Mouse (Mus musculus) heart, postnatal 0 days (tissue): ENCODE data around the gene Hist1h4i. TPM values are rescaled to one million over a fixed set of nuclear protein-coding genes. Genes with fewer than 3 reads are reported as not detected.
A peak's percentile ranks its signal among the peaks of the same experiment; 100 is the strongest.

Experiments used
- ATAC-seq: fragments of 200-750 bp; cut with Nextera tagmentation; 2 replicates; pipeline ENCODE4 v1.8.0; 2017; ENCODE audit warnings: low read depth, moderate number of reproducible peaks, moderate library complexity; ENCODE audit not compliant: insufficient read depth
- DNase-seq: peaks from one replicate; pipeline ENCODE4 v3.0.0-alpha.2; 2016; ENCODE audit warnings: low spot score
- H3K27ac ChIP-seq: fragments of 300-500 bp; sonication (generic); 2 replicates; pipeline ENCODE4 v1.5.1; 2014; ENCODE audit warnings: low read depth, mild to moderate bottlenecking
- H3K27me3 ChIP-seq: fragments of 300-500 bp; sonication (generic); 2 replicates; pipeline ENCODE4 v1.6.1; 2014; ENCODE audit warnings: low read length, mixed read lengths; ENCODE audit not compliant: control insufficient read depth, insufficient read depth
- H3K36me3 ChIP-seq: fragments of 300-500 bp; sonication (generic); replicated peaks from 2 replicates; pipeline ENCODE4 v1.6.1; 2014; ENCODE audit warnings: low read length, mixed read lengths; ENCODE audit not compliant: control insufficient read depth, insufficient read depth
- H3K4me1 ChIP-seq: fragments of 300-500 bp; sonication (generic); 2 replicates; pipeline ENCODE4 v1.6.1; 2014; ENCODE audit warnings: antibody characterized with exemption; ENCODE audit not compliant: control insufficient read depth, insufficient read depth
- H3K4me2 ChIP-seq: fragments of 300-500 bp; sonication (generic); 2 replicates; pipeline ENCODE4 v1.6.1; 2014; ENCODE audit warnings: low read depth, mild to moderate bottlenecking, low read length, moderate library complexity
- H3K4me3 ChIP-seq: fragments of 300-500 bp; sonication (generic); 2 replicates; pipeline ENCODE4 v1.5.1; 2014; ENCODE audit warnings: low read depth, low read length
- H3K9ac ChIP-seq: fragments of 300-500 bp; sonication (generic); replicated peaks from 2 replicates; pipeline ENCODE4 v1.6.1; 2014; ENCODE audit warnings: low read depth, low read length, mixed read lengths
- H3K9me3 ChIP-seq: fragments of 300-500 bp; sonication (generic); replicated peaks from 2 replicates; pipeline ENCODE4 v1.6.1; 2016; ENCODE audit warnings: low read length; ENCODE audit not compliant: control insufficient read depth
- CTCF ChIP-seq: IDR thresholded peaks from 2 replicates; pipeline ENCODE4 v1.5.1; 2016; ENCODE audit warnings: antibody characterized with exemption, control low read depth, low read depth
- EP300 ChIP-seq: IDR thresholded peaks from 2 replicates; pipeline ENCODE4 v1.6.1; 2016; ENCODE audit warnings: antibody characterized with exemption, low read depth
- WGBS: fragments of 180-500 bp; shearing (Covaris S2); extraction: QIAGEN DNeasy Blood & Tissue Kit; methylation state at CpG from one replicate; pipeline ENCODE4 v1.1.7; 2014; 5-methylcytosine and 5-hydroxymethylcytosine counted together
- polyA plus RNA-seq: library from polyadenylated mRNA; unstranded; fragments of >200 nt; fragmentation: Nextera tagmentation; extraction: Ambion mirVana; gene quantifications from 2 replicates; pipeline ENCODE4 v1.2.1, GENCODE M21; 2015
- total RNA-seq: library from RNA; depleted of rRNA; stranded (reverse); fragments of >200 nt; gene quantifications from 2 replicates; pipeline ENCODE4 v1.2.3, GENCODE M21; 2014; ENCODE audit warnings: low replicate concordance

The Hist1h4i gene
- total and polyA plus RNA-seq, 2 experiments from 2014 or later: 4.0 to 29.3 TPM

DNA sequence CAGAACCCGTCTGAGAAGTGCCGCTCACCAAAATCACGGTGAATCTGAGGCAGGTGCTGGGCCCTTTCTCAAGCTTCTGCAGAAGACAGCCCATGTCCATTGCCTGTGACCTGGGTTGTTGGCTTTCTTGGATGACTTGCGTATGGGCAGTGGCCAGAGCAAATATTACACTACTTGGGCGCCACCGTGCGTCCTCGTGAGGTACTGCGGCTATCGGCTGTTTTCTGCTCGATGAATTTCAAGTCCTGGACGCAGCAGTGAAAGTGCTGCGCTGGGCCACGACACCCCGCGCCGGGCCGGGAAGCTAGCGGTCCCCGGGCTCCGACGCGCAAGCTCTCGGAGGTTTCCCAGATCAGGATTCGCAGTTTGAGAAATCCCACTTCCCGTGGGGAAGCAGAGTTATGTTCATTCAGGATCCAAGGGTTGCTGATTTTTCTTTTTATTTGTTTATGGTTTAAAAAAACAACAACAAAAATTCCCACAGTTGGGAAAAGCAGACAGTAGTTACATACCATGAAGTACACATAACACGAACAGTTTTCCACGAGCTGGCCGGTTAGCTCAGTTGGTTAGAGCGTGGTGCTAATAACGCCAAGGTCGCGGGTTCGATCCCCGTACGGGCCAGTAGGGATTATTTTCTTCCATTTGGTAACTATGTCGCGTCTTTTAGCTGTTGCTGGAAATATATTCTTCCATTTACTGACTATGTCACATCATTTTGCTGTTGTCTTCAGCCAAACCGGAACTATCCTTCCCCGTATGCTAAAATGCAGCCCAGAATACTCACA lies 12.3 kb downstream of the Hist1h4i start:
- Histone ChIP-seq H3K4me1 (no peaks in the 10 kb centered on the region), H3K27ac (peak overlapping the region; percentile 86), H3K9me3 (no peaks in the 10 kb centered on the region), H3K4me2 (peak overlapping the region; percentile 73), H3K36me3 (no peaks in the 10 kb centered on the region), H3K9ac (peak overlapping the region; percentile 58; the same call in 1 of the 2 replicates), H3K4me3 (peak overlapping the region; percentile 58), H3K27me3 (no peaks in the 10 kb centered on the region)
- 1% methylated on average over 40 of the region's 40 CpGs for WGBS
- TF ChIP-seq EP300 (no peak), CTCF (peak; percentile 96)
- peak; percentile 85 for DNase-seq
- peak; percentile 82 for ATAC-seq

DNA sequence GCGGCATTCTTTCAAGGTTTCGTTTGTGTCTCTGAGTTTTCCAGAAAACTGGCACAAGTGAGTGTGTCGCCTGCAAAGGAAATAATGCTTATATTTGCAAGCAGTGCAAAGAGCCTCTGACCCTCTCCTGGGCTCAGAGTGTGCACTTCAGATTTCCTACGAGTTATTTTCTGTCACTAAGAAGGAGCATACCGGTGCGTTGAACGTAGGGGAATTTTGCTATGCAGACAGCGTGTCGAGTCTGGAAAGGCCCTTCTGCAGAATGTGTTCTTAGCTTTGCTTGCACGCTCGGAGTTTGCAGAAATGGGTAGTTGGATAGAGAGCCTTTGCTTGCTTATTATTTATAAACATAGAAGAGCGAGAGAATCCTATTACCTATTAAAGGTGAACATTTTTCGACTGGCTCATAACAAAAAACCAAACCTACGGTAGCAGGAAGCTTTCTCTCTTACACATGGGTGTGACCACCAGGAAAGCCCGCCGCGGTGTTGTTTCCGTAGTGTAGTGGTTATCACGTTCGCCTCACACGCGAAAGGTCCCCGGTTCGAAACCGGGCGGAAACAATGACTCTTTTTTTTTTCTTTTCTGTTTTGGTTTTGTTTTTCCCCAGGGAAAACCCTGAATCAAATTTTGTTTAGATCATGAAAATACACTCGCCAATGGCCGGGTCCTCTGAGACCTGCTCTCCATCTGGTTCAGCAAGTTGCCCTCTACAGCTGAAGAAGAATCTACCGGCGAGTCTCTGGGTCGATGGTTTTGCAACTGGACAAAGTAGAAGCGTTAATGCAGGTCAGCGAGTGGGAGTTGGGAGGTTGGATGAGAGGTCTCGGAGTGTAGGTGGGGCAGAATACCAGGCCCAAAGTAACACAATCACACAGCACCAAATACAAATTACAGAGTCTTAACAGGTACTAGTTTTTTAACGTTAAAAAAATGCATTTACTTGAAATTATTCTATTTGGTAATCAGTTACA lies 14.8 kb downstream of the Hist1h4i start:
- Histone ChIP-seq H3K4me3 (peak overlapping the region; percentile 53), H3K27ac (peak overlapping the region; percentile 23; the same call in 1 of the 2 replicates), H3K4me2 (peak overlapping the region; percentile 59), H3K4me1 (no peaks in the 10 kb centered on the region), H3K9me3 (no peaks in the 10 kb centered on the region), H3K36me3 (no peaks in the 10 kb centered on the region), H3K27me3 (no peaks in the 10 kb centered on the region), H3K9ac (peak overlapping the region; percentile 15; the same call in 1 of the 2 replicates)
- DNase-seq: peak; percentile 67
- TF ChIP-seq EP300 (no peak), CTCF (no peak)
- whole genome bisulfite sequencing: 2% methylated on average over 35 of the region's 35 CpGs
- ATAC-seq: peak; percentile 55; the same call in 1 of the 2 replicates

- peak; percentile 68 for DNase-seq
- no peaks in the 10 kb centered on the region for H3K9me3 ChIP-seq
- 1% methylated on average over 9 of the region's 9 CpGs for WGBS
- H3K4me1 ChIP-seq: 0 out of 2 replicates have a peak, but pooled peaks cover 2% of the 10 kb centered on the region
- TF ChIP-seq CTCF (no peak), EP300 (no peak)
- peak overlapping the region; percentile 62 for H3K4me3 ChIP-seq
- peak overlapping the region; percentile 93 for H3K4me2 ChIP-seq
- H3K9ac ChIP-seq: peak overlapping the region; percentile 50
- ATAC-seq: peak; percentile 73
- H3K27me3 ChIP-seq: 0 out of 2 replicates have a peak, but pooled peaks cover 3% of the 10 kb centered on the region
- H3K27ac ChIP-seq: peak overlapping the region; percentile 55; the same call in 1 of the 2 replicates
- no peaks in the 10 kb centered on the region for H3K36me3 ChIP-seq
Observed at GRCm38 (mm10) chr13:22022241-22022640, 18.9 kb downstream of the Hist1h4i start.

- Histone ChIP-seq H3K27me3 (0 out of 2 replicates have a peak, but pooled peaks cover 3% of the 10 kb centered on the region), H3K9ac (peak overlapping the region; percentile 50), H3K4me3 (peak overlapping the region; percentile 62), H3K36me3 (no peaks in the 10 kb centered on the region), H3K9me3 (no peaks in the 10 kb centered on the region), H3K4me1 (0 out of 2 replicates have a peak, but pooled peaks cover 2% of the 10 kb centered on the region), H3K4me2 (peak overlapping the region; percentile 93), H3K27ac (peak overlapping the region; percentile 55)
- WGBS: under 1% methylated on average over 11 of the region's 11 CpGs
- ATAC-seq (peak; percentile 51; the same call in 1 of the 2 replicates), DNase-seq (no peak)
- no peak for TF ChIP-seq EP300
- no peak for TF ChIP-seq CTCF
Observed at GRCm38 (mm10) chr13:22021581-22021980, 19.6 kb downstream of the Hist1h4i start.

GRCm38 (mm10) chr13:22020901-22021339 lies 20.2 kb downstream of the Hist1h4i start:
- Histone ChIP-seq H3K4me1 (0 out of 2 replicates have a peak, but pooled peaks cover 2% of the 10 kb centered on the region), H3K36me3 (no peaks in the 10 kb centered on the region), H3K4me3 (peak overlapping the region; percentile 62), H3K9me3 (no peaks in the 10 kb centered on the region), H3K27ac (peak overlapping the region; percentile 55), H3K9ac (peak overlapping the region; percentile 52; the same call in 1 of the 2 replicates), H3K4me2 (peak overlapping the region; percentile 93), H3K27me3 (0 out of 2 replicates have a peak, but pooled peaks cover 7% of the 10 kb centered on the region)
- WGBS: under 1% methylated on average over 8 of the region's 8 CpGs
- DNase-seq (no peak), ATAC-seq (peak; percentile 72)
- TF ChIP-seq EP300 (no peak), CTCF (no peak)
